Mouse (Mus musculus) forebrain, embryonic 12.5 days (tissue): Measurements from ENCODE around the gene Klf11. TPM values are rescaled to one million over a fixed set of nuclear protein-coding genes. Genes with fewer than 3 reads are reported as not detected.
"Not testable (repeated sequence)": the region's sequence is repeated elsewhere in the genome, so short reads cannot be mapped to it uniquely, and the experiment has no call there.

ENCODE experiments used
- ATAC-seq: fragments of 200-750 bp; cut with Nextera tagmentation; 2 replicates; pipeline ENCODE4 v1.8.0; 2017; ENCODE audit warnings: moderate TSS enrichment; ENCODE audit not compliant: low FRiP score
- H3K27ac ChIP-seq: fragments of 300-500 bp; sonication (generic); 2 replicates; pipeline ENCODE4 v1.5.1; 2016; ENCODE audit warnings: mild to moderate bottlenecking
- H3K27me3 ChIP-seq: fragments of 300-500 bp; sonication (generic); 2 replicates; pipeline ENCODE4 v1.6.1; 2016; ENCODE audit warnings: mild to moderate bottlenecking
- H3K36me3 ChIP-seq: fragments of 300-500 bp; sonication (generic); replicated peaks from 2 replicates; pipeline ENCODE4 v1.6.1; 2016; ENCODE audit warnings: mild to moderate bottlenecking
- H3K4me1 ChIP-seq: fragments of 300-500 bp; sonication (generic); 2 replicates; pipeline ENCODE4 v1.6.1; 2016
- H3K4me2 ChIP-seq: fragments of 300-500 bp; sonication (generic); 2 replicates; pipeline ENCODE4 v1.6.1; 2016; ENCODE audit warnings: mild to moderate bottlenecking, moderate library complexity
- H3K4me3 ChIP-seq: fragments of 300-500 bp; sonication (generic); replicated peaks from 2 replicates; pipeline ENCODE4 v1.5.1; 2016; ENCODE audit warnings: mild to moderate bottlenecking
- H3K9ac ChIP-seq: fragments of 300-500 bp; sonication (generic); 2 replicates; pipeline ENCODE4 v1.6.1; 2016; ENCODE audit warnings: mild to moderate bottlenecking
- H3K9me3 ChIP-seq: fragments of 300-500 bp; sonication (generic); 2 replicates; pipeline ENCODE4 v1.6.1; 2016
- WGBS: fragments of 180-500 bp; shearing (Covaris S2); methylation state at CpG from one replicate; pipeline ENCODE4 v1.1.7; 2016; 5-methylcytosine and 5-hydroxymethylcytosine counted together
- polyA plus RNA-seq: library from polyadenylated mRNA; unstranded; fragments of >200 nt; fragmentation: Nextera tagmentation; extraction: Ambion mirVana; gene quantifications from 2 replicates; pipeline ENCODE4 v1.2.1, GENCODE M21; 2016

Gene Klf11
- polyA plus RNA-seq, 1 experiment from 2014 or later: 15.4 TPM

DNA sequence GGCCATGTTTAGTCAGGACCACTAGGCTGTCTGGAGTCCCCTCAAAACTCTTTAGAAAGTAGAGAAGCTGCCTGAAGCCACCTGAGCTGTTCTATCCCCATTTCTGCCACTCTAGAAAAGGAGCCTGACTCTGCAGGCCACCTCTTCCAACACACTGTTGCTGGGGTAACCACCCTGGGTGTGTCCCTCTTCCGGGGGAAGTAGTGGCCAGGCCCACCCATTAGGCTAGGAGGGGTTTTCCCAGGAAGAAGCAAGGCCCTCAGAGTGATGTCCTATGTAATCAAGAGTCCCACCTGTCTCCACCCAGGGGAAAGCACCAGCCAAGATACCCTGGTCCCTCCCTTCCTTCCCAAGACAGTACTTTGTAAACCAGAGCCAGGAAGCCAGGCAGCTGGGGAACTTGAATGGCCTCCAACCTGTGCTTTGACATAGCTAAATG lies 17.3 kb upstream of the Klf11 start:
- Histone ChIP-seq H3K27me3 (peaks cover 3% of the 10 kb centered on the region; the same call in 1 of the 2 replicates), H3K9me3 (no peaks in the 10 kb centered on the region), H3K4me2 (no peak overlapping the region), H3K36me3 (no peaks in the 10 kb centered on the region), H3K27ac (no peak overlapping the region), H3K4me1 (0 out of 2 replicates have a peak, but pooled peaks cover 3% of the 10 kb centered on the region), H3K4me3 (no peak overlapping the region), H3K9ac (no peak overlapping the region)
- 70% methylated on average over 1 of the region's 1 CpGs for WGBS
- no peak for ATAC-seq

DNA sequence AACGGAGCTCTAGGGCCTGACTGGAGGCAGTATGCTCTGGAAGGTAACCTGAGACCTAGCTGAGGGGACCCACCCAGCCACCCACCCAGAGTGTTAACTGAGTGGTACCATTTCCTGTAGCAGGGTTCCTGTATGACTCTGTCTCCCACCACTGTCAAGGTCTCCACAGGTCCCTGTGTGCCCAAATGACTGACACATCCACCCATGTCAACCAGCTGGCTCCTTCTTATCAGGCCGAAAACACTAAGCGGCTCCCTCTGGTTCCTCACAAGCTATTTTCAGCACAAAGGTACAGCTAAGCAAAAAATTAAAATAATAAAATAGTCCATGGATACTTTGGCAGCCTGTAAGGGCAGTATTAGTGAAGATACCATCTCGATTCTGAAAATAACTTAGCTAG lies 16.9 kb upstream of the Klf11 start:
- ATAC-seq: no peak
- H3K4me2 ChIP-seq: no peak overlapping the region
- no peak overlapping the region for H3K27ac ChIP-seq
- WGBS: 85% methylated on average over 4 of the region's 4 CpGs
- peaks cover 3% of the 10 kb centered on the region; the same call in 1 of the 2 replicates for H3K27me3 ChIP-seq
- no peaks in the 10 kb centered on the region for H3K9me3 ChIP-seq
- no peak overlapping the region for H3K4me3 ChIP-seq
- H3K36me3 ChIP-seq: no peaks in the 10 kb centered on the region
- H3K4me1 ChIP-seq: 0 out of 2 replicates have a peak, but pooled peaks cover 3% of the 10 kb centered on the region
- H3K9ac ChIP-seq: no peak overlapping the region

- 88% methylated on average over 3 of the region's 3 CpGs for WGBS
- ATAC-seq: no peak
- peaks cover 3% of the 10 kb centered on the region; the same call in 1 of the 2 replicates for H3K27me3 ChIP-seq
- no peak overlapping the region for H3K4me2 ChIP-seq
- H3K4me3 ChIP-seq: no peak overlapping the region
- 0 out of 2 replicates have a peak, but pooled peaks cover 3% of the 10 kb centered on the region for H3K4me1 ChIP-seq
- no peak overlapping the region for H3K9ac ChIP-seq
- no peaks in the 10 kb centered on the region for H3K9me3 ChIP-seq
- H3K27ac ChIP-seq: no peak overlapping the region
- no peaks in the 10 kb centered on the region for H3K36me3 ChIP-seq
Measured at GRCm38 (mm10) chr12:24634648-24635047, 16.4 kb upstream of the Klf11 start.

DNA sequence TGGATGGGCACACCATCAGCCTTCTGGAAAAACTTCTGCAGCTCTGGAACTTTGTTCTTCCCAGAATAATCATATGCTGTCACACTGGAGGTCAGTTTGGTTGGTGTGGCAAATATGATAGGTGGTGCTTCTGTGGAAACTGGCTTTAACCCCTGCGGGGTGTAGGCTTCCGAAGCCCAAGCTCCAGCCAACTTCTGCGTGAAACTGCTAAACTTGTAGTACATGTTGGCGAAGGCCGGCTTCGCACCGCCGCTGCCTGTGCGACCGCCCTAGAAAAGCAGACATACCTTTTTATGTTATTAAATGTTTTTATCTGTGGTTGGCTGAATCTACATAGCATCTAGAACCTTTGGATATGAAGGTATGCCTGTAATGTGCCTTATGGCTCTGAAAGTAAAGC lies 12.3 kb upstream of the Klf11 start:
- H3K27me3 ChIP-seq, H3K4me2 ChIP-seq, H3K9ac ChIP-seq, H3K36me3 ChIP-seq, H3K4me3 ChIP-seq, H3K9me3 ChIP-seq, H3K4me1 ChIP-seq, H3K27ac ChIP-seq, ATAC-seq: not testable (repeated sequence)
- WGBS: 94% methylated on average over 10 of the region's 10 CpGs

- Histone ChIP-seq H3K4me3 (no peak overlapping the region), H3K4me1 (peaks cover 6% of the 10 kb centered on the region; the same call in 1 of the 2 replicates), H3K4me2 (no peak overlapping the region), H3K27me3 (no peaks in the 10 kb centered on the region), H3K9ac (no peak overlapping the region), H3K9me3 (no peaks in the 10 kb centered on the region), H3K27ac (no peak overlapping the region), H3K36me3 (no peaks in the 10 kb centered on the region)
- no peak for ATAC-seq
- WGBS: 72% methylated on average over 4 of the region's 4 CpGs
Measured at GRCm38 (mm10) chr12:24642370-24642802, 8.7 kb upstream of the Klf11 start.

DNA sequence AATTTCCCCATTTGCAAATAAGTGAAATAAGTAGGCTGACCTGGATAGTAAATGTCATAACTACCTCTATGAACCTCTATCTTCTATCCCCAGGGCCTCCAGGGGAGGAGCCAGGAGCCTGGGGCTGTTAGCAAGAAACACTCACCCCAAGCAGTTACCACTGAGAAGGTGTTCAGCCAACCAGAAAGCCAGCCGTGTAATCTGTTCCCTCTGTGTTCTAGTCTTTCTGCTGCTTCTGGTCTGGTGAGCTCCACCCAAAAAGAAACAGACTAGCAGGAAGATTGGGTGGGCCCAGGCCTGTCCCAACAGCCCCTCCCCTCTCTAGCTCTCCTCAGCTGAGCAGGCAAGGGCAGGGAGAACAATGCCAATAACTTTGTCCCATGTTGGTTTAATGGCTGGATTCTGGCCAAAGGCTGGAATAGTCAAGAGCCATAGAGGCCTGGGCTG lies 6.9 kb upstream of the Klf11 start:
- H3K4me2 ChIP-seq: no peak overlapping the region
- no peak overlapping the region for H3K9ac ChIP-seq
- H3K27ac ChIP-seq: no peak overlapping the region
- H3K27me3 ChIP-seq: peaks cover 4% of the 10 kb centered on the region; the same call in 1 of the 2 replicates
- no peak for ATAC-seq
- no peak overlapping the region for H3K4me3 ChIP-seq
- H3K4me1 ChIP-seq: peaks cover 6% of the 10 kb centered on the region; the same call in 1 of the 2 replicates
- whole genome bisulfite sequencing: 40% methylated on average over 1 of the region's 1 CpGs
- H3K9me3 ChIP-seq: no peaks in the 10 kb centered on the region
- no peaks in the 10 kb centered on the region for H3K36me3 ChIP-seq

DNA sequence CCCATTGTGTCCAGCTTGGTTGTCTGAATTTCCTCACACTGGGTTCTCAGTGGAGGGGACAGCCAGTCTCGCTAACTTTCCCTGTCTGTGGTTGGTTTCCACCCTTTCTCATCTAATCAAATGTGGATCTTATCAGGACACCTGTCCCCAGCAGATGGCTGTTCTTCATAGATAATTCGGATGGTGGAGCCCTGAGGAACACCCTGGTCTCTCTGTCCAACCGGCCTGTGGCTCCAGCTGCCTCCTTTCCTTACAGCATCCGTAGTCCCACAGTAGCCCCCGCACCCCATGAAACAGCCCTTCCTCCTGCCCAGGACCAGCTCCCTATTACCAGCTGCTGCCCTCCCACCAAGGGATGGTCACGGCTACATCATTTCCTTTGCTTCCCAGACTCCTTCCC lies 5.2 kb upstream of the Klf11 start:
- Histone ChIP-seq H3K27ac (no peak overlapping the region), H3K4me1 (peaks cover 13% of the 10 kb centered on the region), H3K4me2 (no peak overlapping the region), H3K27me3 (peaks cover 4% of the 10 kb centered on the region; the same call in 1 of the 2 replicates), H3K4me3 (no peak overlapping the region), H3K36me3 (no peaks in the 10 kb centered on the region), H3K9me3 (no peaks in the 10 kb centered on the region), H3K9ac (no peak overlapping the region)
- 85% methylated on average over 6 of the region's 6 CpGs for WGBS
- no peak for ATAC-seq

GRCm38 (mm10) chr12:24648094-24648493 lies 3.0 kb upstream of the Klf11 start:
- peaks cover 4% of the 10 kb centered on the region; the same call in 1 of the 2 replicates for H3K27me3 ChIP-seq
- WGBS: 64% methylated on average over 1 of the region's 1 CpGs
- no peak overlapping the region for H3K4me2 ChIP-seq
- ATAC-seq: no peak
- no peaks in the 10 kb centered on the region for H3K36me3 ChIP-seq
- peaks cover 20% of the 10 kb centered on the region for H3K4me1 ChIP-seq
- H3K4me3 ChIP-seq: no peak overlapping the region
- H3K27ac ChIP-seq: no peak overlapping the region
- H3K9ac ChIP-seq: no peak overlapping the region
- no peaks in the 10 kb centered on the region for H3K9me3 ChIP-seq

DNA sequence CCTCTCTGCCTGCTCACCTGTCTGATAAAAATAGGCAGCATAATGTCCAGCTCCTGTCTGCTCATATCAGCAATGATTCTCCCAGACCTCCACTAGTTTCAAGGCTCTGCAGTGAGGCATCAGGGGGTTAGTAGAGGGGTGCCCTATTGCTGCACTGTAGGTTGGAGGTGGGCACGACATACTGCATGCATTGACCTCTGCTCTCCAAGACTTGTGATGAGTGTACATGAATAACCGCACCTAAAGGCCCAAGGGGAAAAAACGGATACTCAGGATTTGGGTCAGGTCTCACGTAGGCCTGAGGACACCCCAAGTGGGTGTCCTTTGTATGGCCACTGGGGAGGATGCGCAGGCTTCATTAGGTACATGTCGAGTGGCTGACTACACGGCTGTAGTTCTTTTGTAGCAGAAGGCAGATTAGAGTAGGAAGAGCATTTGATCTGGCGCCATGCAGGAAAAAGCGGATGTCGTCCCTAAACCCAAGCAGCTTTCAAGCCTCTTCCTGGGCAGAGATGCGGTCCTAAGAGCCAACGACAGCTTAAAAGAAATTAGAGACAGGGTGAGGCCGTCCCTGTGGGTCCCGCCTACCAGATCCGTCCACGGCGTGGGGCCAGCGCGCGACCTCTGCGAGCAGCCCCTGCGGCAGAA lies 535 bp upstream of the Klf11 start:
- 4% methylated on average over 20 of the region's 22 CpGs for WGBS
- Histone ChIP-seq H3K4me2 (peak overlapping the region; percentile 66), H3K9ac (peak overlapping the region; percentile 55), H3K27me3 (peaks cover 4% of the 10 kb centered on the region; the same call in 1 of the 2 replicates), H3K36me3 (peaks cover 21% of the 10 kb centered on the region), H3K27ac (peak overlapping the region; percentile 33; the same call in 1 of the 2 replicates), H3K9me3 (no peaks in the 10 kb centered on the region), H3K4me1 (peaks cover 24% of the 10 kb centered on the region), H3K4me3 (peak overlapping the region; percentile 86)
- ATAC-seq: peak; percentile 1; the same call in 1 of the 2 replicates

DNA sequence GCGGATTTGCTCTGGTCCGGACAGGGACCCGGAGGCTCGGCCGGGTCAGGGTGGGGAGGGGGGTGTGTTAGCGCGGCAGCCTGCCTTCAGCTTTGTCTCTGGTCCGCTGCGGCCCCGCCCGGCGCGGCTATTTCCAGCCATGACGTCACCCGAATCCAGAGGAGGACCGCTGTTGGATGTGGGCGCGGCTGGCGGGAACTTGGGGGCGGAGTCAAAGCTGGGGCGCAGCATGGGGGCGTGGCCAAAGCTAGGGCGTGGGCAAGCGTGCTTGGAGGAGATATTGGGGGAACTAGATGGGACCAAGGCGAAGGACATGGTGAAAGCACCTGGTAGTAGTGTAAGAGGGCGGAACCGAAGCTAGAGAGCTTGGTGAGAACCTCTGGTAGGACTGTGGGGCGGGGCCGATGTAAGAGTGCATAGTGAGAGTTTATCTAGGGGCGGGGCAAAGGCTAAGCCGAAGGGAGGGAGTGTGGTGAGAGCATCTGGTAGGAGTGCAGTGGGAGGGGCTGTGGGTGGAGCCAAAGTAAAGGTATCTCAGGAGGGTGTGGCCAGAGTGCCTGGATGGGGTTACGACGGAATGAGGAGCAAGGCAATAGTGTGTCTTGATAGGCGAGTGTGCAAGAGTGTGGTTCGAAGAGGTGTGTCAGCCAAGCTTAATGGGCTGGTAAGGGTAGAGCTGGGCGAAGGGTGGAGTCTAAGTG lies 718 bp downstream of the Klf11 start:
- Histone ChIP-seq H3K4me2 (peak overlapping the region; percentile 66), H3K4me3 (peak overlapping the region; percentile 86), H3K9me3 (no peaks in the 10 kb centered on the region), H3K9ac (peak overlapping the region; percentile 90), H3K36me3 (peaks cover 30% of the 10 kb centered on the region), H3K27me3 (peaks cover 4% of the 10 kb centered on the region; the same call in 1 of the 2 replicates), H3K27ac (peak overlapping the region; percentile 94), H3K4me1 (peaks cover 34% of the 10 kb centered on the region)
- WGBS: 2% methylated on average over 36 of the region's 36 CpGs
- ATAC-seq: peak; percentile 88

DNA sequence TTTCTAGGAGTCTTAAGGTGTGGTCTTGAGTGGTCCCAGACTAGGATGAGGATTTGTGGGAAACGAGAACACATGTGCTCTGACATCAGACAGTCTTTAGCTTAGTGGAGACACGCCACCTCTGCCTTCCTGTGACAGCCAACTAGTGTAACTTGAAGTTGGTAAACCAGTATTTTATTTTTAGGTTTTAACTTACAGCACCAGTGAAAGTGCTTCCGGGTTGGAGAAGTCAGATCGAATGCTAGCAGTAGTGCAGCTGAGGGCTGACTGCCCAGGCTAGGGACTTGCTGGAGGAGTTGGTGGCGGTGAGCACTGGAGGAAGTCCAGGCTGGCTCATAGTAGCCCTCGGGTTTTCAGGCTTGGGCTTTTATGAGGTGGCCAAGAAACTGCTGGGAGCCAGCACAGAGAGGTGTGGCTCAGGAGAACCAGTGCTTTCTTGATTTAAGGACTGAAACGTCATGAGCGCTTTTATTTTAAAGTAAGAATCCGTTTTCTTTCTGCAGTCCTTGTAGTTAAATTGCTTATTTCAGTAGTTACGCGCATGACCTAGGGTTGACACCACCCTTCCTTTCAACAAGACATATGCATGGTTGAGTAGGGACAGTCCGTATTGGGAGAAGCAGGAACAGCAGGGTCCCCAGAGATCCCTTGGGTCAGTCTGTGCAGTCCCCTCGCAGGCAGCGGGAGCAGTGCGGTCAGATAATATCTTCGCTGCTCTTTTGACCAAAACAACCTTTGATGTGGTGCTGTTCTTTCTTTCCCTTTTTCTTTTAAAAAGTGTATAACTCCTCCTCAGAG lies 3.2 kb downstream of the Klf11 start:
- Histone ChIP-seq H3K36me3 (peaks cover 49% of the 10 kb centered on the region), H3K9me3 (no peaks in the 10 kb centered on the region), H3K4me2 (no peak overlapping the region), H3K4me3 (no peak overlapping the region), H3K4me1 (peaks cover 41% of the 10 kb centered on the region), H3K27me3 (no peaks in the 10 kb centered on the region), H3K27ac (no peak overlapping the region), H3K9ac (no peak overlapping the region)
- 89% methylated on average over 16 of the region's 16 CpGs for WGBS
- ATAC-seq: no peak

DNA sequence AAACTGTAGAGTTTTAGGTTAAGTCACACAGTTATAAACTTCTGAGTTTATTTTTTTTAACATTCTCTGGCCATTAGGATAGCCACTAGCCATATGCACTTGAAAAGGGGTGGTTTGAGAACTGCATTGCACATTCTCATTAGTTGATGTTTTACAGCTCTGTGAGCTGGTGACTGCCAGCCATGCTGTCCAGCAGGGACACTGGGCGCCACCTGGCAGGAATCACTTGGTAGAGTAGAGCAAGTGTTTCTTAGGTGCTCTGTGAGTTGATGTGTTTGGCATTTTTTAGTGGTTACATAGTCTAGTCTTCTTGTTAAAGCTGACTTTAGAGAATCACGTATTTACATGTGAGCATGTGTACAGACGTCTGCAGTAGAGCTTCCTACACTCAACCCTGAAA lies 5.4 kb downstream of the Klf11 start:
- Histone ChIP-seq H3K4me3 (no peak overlapping the region), H3K4me2 (no peak overlapping the region), H3K9ac (no peak overlapping the region), H3K9me3 (no peaks in the 10 kb centered on the region), H3K4me1 (peaks cover 34% of the 10 kb centered on the region), H3K27me3 (no peaks in the 10 kb centered on the region), H3K27ac (no peak overlapping the region), H3K36me3 (peaks cover 67% of the 10 kb centered on the region)
- 72% methylated on average over 3 of the region's 3 CpGs for WGBS
- ATAC-seq: no peak
